Mouse (Mus musculus) intestine, embryonic 16.5 days (tissue): ENCODE measurements at regions not wholly inside any gene's neighbourhood (a gene's known extent, or its start where the extent isn't known, plus 50 kb on each side); places are given as distances from the start of the nearest gene placed in this dataset.

Source experiments
- ATAC-seq: fragments of 200-750 bp; cut with Nextera tagmentation; 2 replicates; pipeline ENCODE4 v1.8.0; 2017; ENCODE audit warnings: moderate TSS enrichment, moderate library complexity
- H3K27ac ChIP-seq: fragments of 300-500 bp; sonication (generic); 2 replicates; pipeline ENCODE4 v1.5.1; 2014; ENCODE audit warnings: mild to moderate bottlenecking, low read length
- H3K27me3 ChIP-seq: fragments of 300-500 bp; sonication (generic); replicated peaks from 2 replicates; pipeline ENCODE4 v1.6.1; 2014; ENCODE audit warnings: low read length, control low read depth, mixed read lengths; ENCODE audit not compliant: control insufficient read depth, insufficient read depth
- H3K36me3 ChIP-seq: fragments of 300-500 bp; sonication (generic); 2 replicates; pipeline ENCODE4 v1.6.1; 2014; ENCODE audit warnings: low read length, control low read depth; ENCODE audit not compliant: control insufficient read depth, insufficient read depth
- H3K4me1 ChIP-seq: fragments of 300-500 bp; sonication (generic); 2 replicates; pipeline ENCODE4 v1.6.1; 2014; ENCODE audit warnings: low read length, control low read depth, mixed read lengths; ENCODE audit not compliant: control insufficient read depth, insufficient read depth
- H3K4me2 ChIP-seq: fragments of 300-500 bp; sonication (generic); 2 replicates; pipeline ENCODE4 v1.6.1; 2014; ENCODE audit warnings: low read depth, low read length, control low read depth
- H3K4me3 ChIP-seq: fragments of 300-500 bp; sonication (generic); 2 replicates; pipeline ENCODE4 v1.5.1; 2014; ENCODE audit warnings: mild to moderate bottlenecking, low read length
- H3K9ac ChIP-seq: fragments of 300-500 bp; sonication (generic); 2 replicates; pipeline ENCODE4 v1.6.1; 2014; ENCODE audit warnings: low read depth, low read length
- H3K9me3 ChIP-seq: fragments of 300-500 bp; sonication (generic); 2 replicates; pipeline ENCODE4 v1.6.1; 2016; ENCODE audit warnings: low read length, control low read depth; ENCODE audit not compliant: control insufficient read depth
- WGBS: fragments of 180-500 bp; shearing (Covaris S2); extraction: QIAGEN DNeasy Blood & Tissue Kit; methylation state at CpG from one replicate; pipeline ENCODE4 v1.1.7; 2014; 5-methylcytosine and 5-hydroxymethylcytosine counted together

GRCm38 (mm10) chr6:135502405-135502804 is 140.1 kb downstream of the Emp1 start:
- no peaks in the 10 kb centered on the region for H3K9me3 ChIP-seq
- no peak overlapping the region for H3K4me2 ChIP-seq
- no peaks in the 10 kb centered on the region for H3K36me3 ChIP-seq
- WGBS, result 60% methylated on average over 8 of the region's 8 CpGs
- no peaks in the 10 kb centered on the region for H3K4me1 ChIP-seq
- H3K4me3 ChIP-seq, result no peak overlapping the region
- no peaks in the 10 kb centered on the region for H3K27me3 ChIP-seq
- ATAC-seq, result no peak
- H3K9ac ChIP-seq, result no peak overlapping the region
- H3K27ac ChIP-seq, result no peak overlapping the region

DNA sequence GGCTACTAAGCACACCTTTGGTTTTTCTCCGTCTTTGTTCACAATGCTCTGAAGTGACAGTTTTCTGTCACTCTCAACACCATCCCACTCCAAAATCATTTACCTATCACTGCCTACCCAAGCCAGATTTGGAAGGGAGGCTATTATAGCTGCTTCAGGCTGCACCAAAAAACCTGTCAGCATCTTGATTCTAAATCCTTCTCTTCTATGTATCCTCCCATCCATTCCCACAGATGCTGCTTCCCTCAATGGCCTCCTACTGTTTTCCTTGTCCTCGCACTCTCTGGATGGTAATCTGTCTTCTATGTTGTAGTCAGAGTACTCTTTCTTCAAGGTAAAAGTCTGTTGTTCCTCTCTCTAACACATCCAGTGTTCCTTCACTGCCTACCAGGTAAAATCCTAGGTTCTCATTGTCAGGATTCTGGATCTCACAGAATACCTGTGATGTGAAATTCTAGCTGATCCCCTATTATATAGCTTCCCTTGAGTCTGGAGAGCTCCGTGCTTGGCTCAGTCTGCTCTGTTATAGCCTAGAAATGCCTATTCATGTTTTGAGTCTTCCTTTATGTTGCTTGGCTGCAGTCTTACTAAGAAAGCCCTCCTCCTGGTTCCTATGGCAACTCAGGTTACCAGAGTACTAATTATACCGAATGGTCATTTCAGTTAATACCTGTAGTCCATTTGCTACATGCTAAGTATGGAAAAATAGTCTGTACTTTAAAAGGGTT is 156.5 kb downstream of the Emp1 start:
- H3K4me2 ChIP-seq, result no peak overlapping the region
- H3K9me3 ChIP-seq, result no peaks in the 10 kb centered on the region
- H3K4me1 ChIP-seq, result no peaks in the 10 kb centered on the region; the same call in 1 of the 2 replicates
- no peak overlapping the region for H3K9ac ChIP-seq
- H3K27ac ChIP-seq, result no peak overlapping the region
- H3K27me3 ChIP-seq, result no peaks in the 10 kb centered on the region
- H3K36me3 ChIP-seq, result no peaks in the 10 kb centered on the region
- no peak for ATAC-seq
- no peak overlapping the region for H3K4me3 ChIP-seq
- 81% methylated on average over 4 of the region's 4 CpGs for WGBS

- Histone ChIP-seq H3K27ac (no peak overlapping the region), H3K36me3 (no peaks in the 10 kb centered on the region), H3K9me3 (no peaks in the 10 kb centered on the region), H3K9ac (no peak overlapping the region), H3K27me3 (no peaks in the 10 kb centered on the region), H3K4me3 (no peak overlapping the region), H3K4me1 (no peaks in the 10 kb centered on the region; the same call in 1 of the 2 replicates), H3K4me2 (no peak overlapping the region)
- ATAC-seq, result no peak
- 70% methylated on average over 2 of the region's 2 CpGs for WGBS
Observed at GRCm38 (mm10) chr6:135519438-135519803, 157.1 kb downstream of the Emp1 start.

- Histone ChIP-seq H3K9me3 (no peaks in the 10 kb centered on the region), H3K27me3 (no peaks in the 10 kb centered on the region), H3K4me2 (no peak overlapping the region), H3K4me1 (no peaks in the 10 kb centered on the region; the same call in 1 of the 2 replicates), H3K4me3 (no peak overlapping the region), H3K9ac (no peak overlapping the region), H3K36me3 (no peaks in the 10 kb centered on the region), H3K27ac (no peak overlapping the region)
- 70% methylated on average over 2 of the region's 2 CpGs for WGBS
- peak; percentile 65 for ATAC-seq
Observed at GRCm38 (mm10) chr6:135520868-135521267, 158.5 kb downstream of the Emp1 start.

GRCm38 (mm10) chr6:135524886-135525285 is 162.5 kb downstream of the Emp1 start:
- Histone ChIP-seq H3K9ac (no peak overlapping the region), H3K27ac (no peak overlapping the region), H3K36me3 (no peaks in the 10 kb centered on the region), H3K4me1 (no peaks in the 10 kb centered on the region; the same call in 1 of the 2 replicates), H3K4me2 (no peak overlapping the region), H3K9me3 (no peaks in the 10 kb centered on the region), H3K27me3 (no peaks in the 10 kb centered on the region), H3K4me3 (no peak overlapping the region)
- WGBS, result 80% methylated on average over 5 of the region's 5 CpGs
- no peak for ATAC-seq

DNA sequence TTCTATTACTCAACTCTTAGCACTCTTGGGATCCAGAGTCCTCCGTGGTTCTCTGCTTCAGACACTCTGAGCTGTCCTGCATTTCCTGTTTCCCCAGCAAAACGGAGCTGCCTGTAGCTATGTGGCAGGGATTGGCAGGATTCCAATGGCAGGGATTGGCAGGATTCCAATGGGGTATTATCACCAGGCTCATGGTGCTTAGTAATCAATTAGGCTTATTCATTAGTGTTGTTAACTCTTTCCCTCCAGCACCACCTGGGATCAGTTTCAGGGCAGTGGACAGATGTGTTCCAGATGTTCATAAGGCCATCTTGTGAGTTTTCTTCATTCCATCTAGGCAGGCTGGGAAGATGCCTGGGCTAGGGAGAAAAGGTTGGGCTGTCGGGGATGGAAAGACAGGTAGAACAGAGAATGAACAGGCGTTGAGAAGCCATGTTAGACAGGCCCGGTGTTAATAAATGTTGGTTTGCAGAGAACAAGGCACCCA is 163.5 kb downstream of the Emp1 start:
- Histone ChIP-seq H3K27me3 (no peaks in the 10 kb centered on the region), H3K36me3 (no peaks in the 10 kb centered on the region), H3K4me3 (no peak overlapping the region), H3K4me1 (no peaks in the 10 kb centered on the region), H3K27ac (no peak overlapping the region), H3K4me2 (no peak overlapping the region), H3K9me3 (no peaks in the 10 kb centered on the region), H3K9ac (no peak overlapping the region)
- peak; percentile 96 for ATAC-seq
- WGBS, result 41% methylated on average over 5 of the region's 5 CpGs

GRCm38 (mm10) chr6:135526460-135527160 is 164.3 kb downstream of the Emp1 start:
- Histone ChIP-seq H3K4me2 (no peak overlapping the region), H3K27me3 (no peaks in the 10 kb centered on the region), H3K9me3 (no peaks in the 10 kb centered on the region), H3K4me3 (no peak overlapping the region), H3K36me3 (no peaks in the 10 kb centered on the region), H3K27ac (no peak overlapping the region), H3K9ac (no peak overlapping the region), H3K4me1 (no peaks in the 10 kb centered on the region)
- WGBS, result 83% methylated on average over 24 of the region's 24 CpGs
- 0 out of 2 replicates have a peak, but pooled peaks have one; percentile 31 for ATAC-seq

GRCm38 (mm10) chr6:135527879-135528278 is 165.5 kb downstream of the Emp1 start:
- no peaks in the 10 kb centered on the region for H3K4me1 ChIP-seq
- WGBS, result 84% methylated on average over 4 of the region's 4 CpGs
- ATAC-seq, result no peak
- no peaks in the 10 kb centered on the region for H3K27me3 ChIP-seq
- H3K4me3 ChIP-seq, result no peak overlapping the region
- no peak overlapping the region for H3K27ac ChIP-seq
- no peak overlapping the region for H3K9ac ChIP-seq
- H3K4me2 ChIP-seq, result no peak overlapping the region
- H3K9me3 ChIP-seq, result no peaks in the 10 kb centered on the region
- no peaks in the 10 kb centered on the region for H3K36me3 ChIP-seq

GRCm38 (mm10) chr6:135539791-135540646 is 177.7 kb downstream of the Emp1 start:
- Histone ChIP-seq H3K4me3 (no peak overlapping the region), H3K9me3 (no peaks in the 10 kb centered on the region), H3K27me3 (no peaks in the 10 kb centered on the region), H3K9ac (no peak overlapping the region), H3K27ac (no peak overlapping the region), H3K4me1 (0 out of 2 replicates have a peak, but pooled peaks cover 2% of the 10 kb centered on the region), H3K4me2 (no peak overlapping the region), H3K36me3 (no peaks in the 10 kb centered on the region)
- ATAC-seq, result no peak
- WGBS, result 26% methylated on average over 9 of the region's 9 CpGs
